Mouse (Mus musculus) splenic B cell, adult 2 months (primary cell): ENCODE results near the gene S100pbp.

Experiments used
- DNase-seq: peaks from one replicate; pipeline ENCODE4 v3.0.0-alpha.2; 2011; ENCODE audit warnings: low read depth, low spot score
- H3K27me3 ChIP-seq: 2 replicates; pipeline ENCODE4 v1.6.1; 2012; ENCODE audit warnings: mild to moderate bottlenecking, low read length, moderate library complexity, mixed read lengths; ENCODE audit not compliant: control insufficient read depth, poor library complexity, insufficient read depth, severe bottlenecking
- H3K36me3 ChIP-seq: 2 replicates; pipeline ENCODE4 v1.6.1; 2012; ENCODE audit warnings: mild to moderate bottlenecking, low read length, moderate library complexity, mixed read lengths; ENCODE audit not compliant: control insufficient read depth, poor library complexity, insufficient read depth, severe bottlenecking

Gene S100pbp

DNA sequence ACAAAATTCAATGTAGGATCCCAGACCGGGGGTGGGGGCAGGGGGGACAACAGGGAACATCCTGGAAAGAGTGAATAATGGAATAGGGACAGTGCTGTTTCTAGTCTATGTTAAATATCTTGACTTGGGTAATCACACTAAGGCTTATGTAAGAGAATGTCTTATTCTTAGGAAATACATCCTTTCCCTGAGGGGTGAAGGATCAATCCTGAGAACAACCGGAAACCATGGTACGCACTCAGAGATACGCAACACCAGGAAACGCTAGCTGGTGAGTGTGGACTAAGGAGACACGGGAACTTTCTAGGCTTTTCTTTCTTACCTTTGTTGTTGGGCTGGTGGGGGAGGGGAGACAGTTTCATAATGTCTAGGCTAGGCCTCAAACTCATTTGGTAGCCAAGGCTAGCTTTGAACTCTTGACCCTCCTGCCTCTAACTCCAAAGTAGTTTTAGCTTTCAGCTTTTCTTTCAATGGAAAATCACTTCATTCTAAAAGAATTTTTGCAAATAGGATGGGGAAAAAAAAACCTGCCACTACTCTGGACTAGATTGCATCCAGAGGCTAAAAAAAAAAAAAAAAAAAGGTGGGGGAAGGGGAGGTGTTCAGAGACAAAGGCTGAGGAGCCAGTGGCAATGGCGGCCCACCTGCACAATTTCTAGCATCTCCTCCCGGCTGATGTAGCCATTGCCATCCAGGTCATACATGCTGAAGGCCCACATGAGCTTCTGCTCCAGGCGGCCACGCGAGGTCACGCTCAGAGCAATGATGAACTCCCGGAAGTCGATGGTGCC, 71.6 kb downstream of the S100pbp start:
- H3K27me3 ChIP-seq, result no peaks in the 10 kb centered on the region
- DNase-seq, result no peak
- no peaks in the 10 kb centered on the region for H3K36me3 ChIP-seq

DNA sequence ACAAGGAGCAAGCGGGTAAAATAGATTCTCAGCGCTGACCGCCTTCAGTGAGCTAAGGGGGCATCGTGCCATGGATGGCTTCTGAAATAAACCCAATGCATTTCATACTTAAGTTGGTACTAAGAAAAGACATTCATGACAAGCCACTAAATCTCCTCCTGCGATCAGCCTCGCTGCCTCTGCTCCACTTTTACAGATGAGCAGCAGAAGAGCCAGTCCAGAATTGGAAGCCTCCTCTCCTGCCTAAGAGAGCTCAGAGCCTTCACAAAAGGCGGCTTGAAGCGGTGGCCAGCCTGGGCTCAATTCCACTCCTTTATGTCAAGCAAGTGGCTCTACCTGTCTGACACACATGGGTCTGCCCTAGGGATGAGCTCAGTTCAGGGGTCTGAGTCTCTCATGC, 72.8 kb downstream of the S100pbp start:
- DNase-seq, result no peak
- Histone ChIP-seq H3K36me3 (no peaks in the 10 kb centered on the region), H3K27me3 (no peaks in the 10 kb centered on the region)

DNA sequence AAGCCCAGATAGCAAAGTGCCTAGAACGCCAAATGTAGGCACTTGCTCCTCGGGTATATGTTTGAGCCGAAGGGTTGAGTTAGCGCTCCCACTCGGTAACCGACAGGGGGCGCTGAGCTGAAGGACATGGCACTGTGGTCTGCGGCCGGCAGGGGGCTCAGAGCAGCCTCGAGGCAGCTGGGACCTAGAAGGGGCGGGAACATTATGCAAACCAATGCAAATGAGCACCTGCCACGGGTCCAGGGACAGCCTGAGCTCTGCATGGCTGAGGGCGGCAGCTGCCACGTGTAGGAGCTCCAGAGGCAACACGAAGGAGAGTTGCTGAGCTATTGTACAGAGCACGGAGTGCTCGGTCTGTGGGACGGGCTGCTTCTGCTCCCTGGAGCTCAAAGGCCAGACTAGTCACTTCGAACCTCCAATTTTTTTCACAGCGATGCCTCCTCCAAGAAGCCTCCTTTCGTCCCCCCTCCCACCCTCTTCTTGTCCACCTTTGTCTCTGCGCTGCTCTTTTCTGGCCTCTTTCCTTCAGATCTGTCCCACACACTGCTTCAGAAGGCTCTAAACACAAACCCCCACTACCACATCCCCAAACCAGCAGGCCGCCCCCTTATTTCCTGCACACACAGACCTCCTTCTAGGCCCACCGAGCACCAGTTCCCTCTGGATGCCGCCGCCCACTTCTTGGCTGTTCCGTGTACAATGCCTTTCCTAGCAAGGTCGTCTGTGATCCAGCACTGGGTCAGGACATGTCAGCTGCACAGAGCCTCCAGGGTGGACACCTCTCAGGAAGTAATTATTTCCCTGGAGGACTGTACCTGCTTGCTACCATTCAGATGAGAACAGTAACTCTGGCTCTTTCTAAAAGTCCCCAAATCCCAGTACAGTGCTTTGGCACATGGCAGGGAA, 76.2 kb downstream of the S100pbp start:
- H3K27me3 ChIP-seq, result no peaks in the 10 kb centered on the region
- no peaks in the 10 kb centered on the region for H3K36me3 ChIP-seq
- peak; percentile 60 for DNase-seq

DNA sequence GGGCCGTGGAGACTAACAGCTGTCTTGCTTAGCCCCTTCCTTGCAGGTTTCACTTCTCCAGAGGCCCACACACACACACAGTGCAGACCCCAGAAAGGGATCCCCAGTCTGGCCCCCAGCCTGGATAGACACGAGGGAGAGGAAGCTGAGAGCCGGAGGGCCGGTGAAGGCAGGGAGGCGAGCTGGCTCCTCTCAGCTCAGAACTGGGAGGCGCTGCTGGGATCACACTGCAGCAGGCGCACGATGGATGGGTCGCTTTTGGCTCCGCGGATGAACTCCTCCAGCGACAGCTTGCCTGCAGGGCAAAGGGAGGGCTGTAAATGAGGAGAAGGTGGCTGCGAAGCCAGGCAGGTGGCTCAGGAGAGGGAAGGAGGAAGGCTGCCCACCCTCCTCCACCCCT, 77.3 kb downstream of the S100pbp start:
- no peaks in the 10 kb centered on the region for H3K36me3 ChIP-seq
- DNase-seq, result no peak
- no peaks in the 10 kb centered on the region for H3K27me3 ChIP-seq

DNA sequence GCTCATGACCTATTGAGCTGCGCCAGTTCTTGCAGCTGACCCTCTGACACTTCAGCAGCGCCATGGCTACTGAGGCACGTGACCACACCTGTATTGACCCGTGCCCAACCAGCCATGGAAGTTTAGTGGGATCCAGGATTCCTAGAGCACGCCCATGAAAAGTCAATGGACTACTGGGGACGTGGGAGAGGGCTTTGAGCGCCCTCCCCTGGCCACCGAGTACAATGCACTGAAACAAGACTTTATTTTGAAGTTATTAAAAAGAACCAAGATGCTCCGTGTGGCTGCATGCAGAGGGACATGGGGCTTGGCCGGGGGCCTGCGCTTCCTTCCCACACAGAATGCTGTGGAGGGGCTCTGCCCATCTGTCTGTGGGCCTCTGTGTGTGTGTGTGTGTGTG, 78.2 kb downstream of the S100pbp start:
- H3K36me3 ChIP-seq, result no peaks in the 10 kb centered on the region
- no peaks in the 10 kb centered on the region for H3K27me3 ChIP-seq
- no peak for DNase-seq

DNA sequence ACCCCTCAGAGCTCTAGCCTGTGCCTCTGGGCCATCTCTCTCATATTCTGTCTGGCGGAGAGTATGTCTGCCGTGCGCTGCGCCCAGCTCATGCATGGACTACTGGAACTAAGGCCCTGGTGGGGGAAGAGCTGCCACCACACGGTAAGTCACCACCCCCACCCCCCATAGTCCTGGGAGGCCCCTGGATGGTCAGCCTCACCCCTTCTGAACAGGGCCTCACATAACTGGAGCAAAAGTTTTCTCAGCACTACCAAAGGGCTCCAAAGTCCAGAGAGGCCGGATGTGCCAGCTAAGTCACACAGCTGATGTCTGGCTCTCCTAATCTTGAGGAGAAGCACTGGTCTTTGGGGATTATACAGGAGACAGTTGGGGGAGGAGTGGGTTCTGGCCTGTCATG, 78.7 kb downstream of the S100pbp start:
- H3K27me3 ChIP-seq, result no peaks in the 10 kb centered on the region

DNA sequence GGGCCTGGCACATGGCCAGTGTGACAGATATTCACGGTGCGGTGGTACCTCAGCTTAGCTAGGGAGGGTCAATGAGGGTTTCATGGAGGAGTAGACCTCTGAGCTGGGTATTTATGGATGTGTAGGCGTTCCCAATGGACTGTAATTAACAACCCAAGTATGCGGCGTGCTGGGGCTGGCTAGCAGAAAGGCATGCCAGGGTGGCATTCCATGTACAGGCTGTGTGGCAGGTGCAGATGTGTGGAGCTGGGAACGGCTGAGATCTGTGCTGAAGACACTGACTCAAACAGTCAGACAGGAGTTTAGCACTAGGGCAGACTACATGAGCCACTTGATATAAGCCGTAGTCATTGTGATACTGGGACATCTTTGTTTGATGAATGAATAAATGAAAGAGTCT, 80.9 kb downstream of the S100pbp start:
- DNase-seq, result no peak
- no peaks in the 10 kb centered on the region; the same call in 1 of the 2 replicates for H3K27me3 ChIP-seq
- H3K36me3 ChIP-seq, result no peaks in the 10 kb centered on the region

More for the DNA sequence above, 78.7 kb downstream of the S100pbp start:
- no peak for DNase-seq
- H3K36me3 ChIP-seq, result no peaks in the 10 kb centered on the region

DNA sequence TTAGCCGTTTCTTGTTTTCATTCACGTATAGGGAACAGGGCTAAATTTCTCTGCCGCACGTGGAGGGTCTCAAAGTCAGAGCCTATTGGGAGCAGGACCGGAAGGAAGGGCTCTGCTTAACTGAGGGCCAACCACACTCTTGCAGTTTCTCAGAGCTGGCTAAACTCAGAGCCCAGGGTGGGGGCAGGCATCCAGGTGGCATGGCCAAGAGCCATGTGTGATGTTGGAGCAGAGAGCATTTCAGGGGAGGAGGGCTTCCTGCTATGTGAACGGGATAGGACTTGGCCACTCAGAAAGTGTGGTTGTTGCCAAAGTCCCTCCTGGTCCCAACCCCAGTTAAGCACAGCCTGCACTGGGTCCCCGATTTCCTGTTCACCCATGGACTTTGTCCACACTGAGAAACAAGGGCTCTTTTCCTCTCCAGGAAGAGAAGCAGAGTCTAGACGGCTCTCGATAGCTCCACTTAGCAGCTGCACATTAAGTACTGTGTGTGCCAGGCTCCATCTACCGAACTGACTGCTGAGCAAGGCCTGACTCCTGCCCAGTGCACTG, 82.1 kb downstream of the S100pbp start:
- Histone ChIP-seq H3K36me3 (no peaks in the 10 kb centered on the region), H3K27me3 (no peaks in the 10 kb centered on the region; the same call in 1 of the 2 replicates)
- no peak for DNase-seq

DNA sequence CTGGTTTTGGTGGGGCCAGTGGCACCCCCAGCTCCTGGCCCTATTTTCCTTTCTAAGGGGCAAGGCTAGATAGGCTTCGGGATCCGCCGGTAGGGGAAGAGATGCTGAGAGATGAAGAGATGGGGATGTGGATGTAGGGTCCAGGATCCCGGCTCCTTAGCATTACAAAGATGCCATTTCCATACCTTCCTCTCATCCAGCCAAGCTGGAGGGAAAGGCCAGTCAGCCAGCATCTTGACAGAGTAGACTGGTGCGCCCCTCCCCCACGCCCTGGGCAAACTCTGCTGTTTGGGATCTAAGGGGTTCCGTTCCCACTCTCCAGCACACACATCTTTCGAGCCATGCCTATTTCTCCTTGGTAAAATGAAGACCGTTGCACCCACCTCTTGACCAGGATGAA, 83.5 kb downstream of the S100pbp start:
- Histone ChIP-seq H3K27me3 (no peaks in the 10 kb centered on the region; the same call in 1 of the 2 replicates), H3K36me3 (no peaks in the 10 kb centered on the region)
- DNase-seq, result no peak

DNA sequence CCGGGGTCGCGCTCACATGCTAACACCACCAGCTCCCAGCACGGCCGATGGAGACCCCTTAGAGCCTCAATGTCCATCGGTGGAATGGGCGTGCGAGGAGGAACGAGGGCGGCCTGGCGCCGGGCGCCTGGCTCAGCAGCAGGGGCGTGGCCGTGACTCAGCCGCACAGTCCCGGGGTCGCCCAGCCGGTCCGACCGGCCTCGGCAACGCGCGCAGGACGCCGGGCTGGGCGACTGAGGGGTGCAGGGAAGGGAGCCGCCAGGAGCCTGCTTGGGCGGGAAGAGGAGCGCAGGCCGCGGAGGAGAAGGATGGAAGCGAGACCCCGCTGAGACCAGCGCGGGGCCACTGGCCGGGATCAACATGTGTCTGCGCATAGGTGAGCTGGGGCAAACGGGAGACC, 84.2 kb downstream of the S100pbp start, which contains the start of gene Tmem54:
TSS of gene Tmem54 (plus strand) at position 193 of the 400 bp plus-strand sequence.
- H3K27me3 ChIP-seq, result no peaks in the 10 kb centered on the region; the same call in 1 of the 2 replicates
- H3K36me3 ChIP-seq, result no peaks in the 10 kb centered on the region
- DNase-seq, result no peak

DNA sequence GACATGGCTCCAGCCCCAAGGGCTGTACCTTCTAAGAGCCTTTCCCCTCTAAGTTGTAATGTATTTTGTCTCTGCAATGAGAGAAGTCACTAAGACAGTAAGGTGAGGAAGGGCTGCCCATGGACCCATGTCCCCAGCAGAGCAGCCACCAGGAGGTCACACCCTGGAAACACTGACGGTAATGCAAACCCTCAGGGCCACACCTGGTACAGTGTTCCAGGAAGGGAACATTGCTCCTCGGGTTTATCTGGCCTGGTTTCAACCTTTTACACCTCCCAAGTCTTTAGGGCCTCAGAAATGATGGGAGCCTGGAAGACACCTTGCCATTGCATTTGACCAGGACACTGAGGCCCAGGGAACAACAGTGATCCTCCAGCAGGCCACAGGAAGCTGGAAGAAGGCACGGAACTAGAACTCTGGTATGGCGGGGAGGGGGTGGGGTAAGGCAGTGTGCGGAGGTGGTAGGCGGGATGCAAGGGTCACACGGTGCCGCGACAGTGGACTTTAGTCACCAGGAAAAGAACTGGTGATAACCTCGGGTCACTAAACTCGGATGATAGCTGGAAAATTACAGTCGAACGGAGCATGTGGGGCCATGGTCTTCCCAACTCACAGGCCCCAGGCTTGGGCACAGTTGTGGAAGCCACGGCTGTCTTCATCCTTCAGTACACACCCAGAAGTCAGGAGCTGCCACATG, 87.2 kb downstream of the S100pbp start:
- DNase-seq, result no peak
- Histone ChIP-seq H3K27me3 (no peaks in the 10 kb centered on the region; the same call in 1 of the 2 replicates), H3K36me3 (no peaks in the 10 kb centered on the region)
